Mouse (Mus musculus) ovary, postnatal 14 days (tissue): ENCODE results near the gene P3h4.
A peak's percentile ranks its signal among the peaks of the same experiment; 100 is the strongest.

Experiments used
- DNase-seq: peaks from one replicate; pipeline ENCODE4 v3.0.0; 2022; ENCODE audit warnings: low spot score

Gene P3h4

DNA sequence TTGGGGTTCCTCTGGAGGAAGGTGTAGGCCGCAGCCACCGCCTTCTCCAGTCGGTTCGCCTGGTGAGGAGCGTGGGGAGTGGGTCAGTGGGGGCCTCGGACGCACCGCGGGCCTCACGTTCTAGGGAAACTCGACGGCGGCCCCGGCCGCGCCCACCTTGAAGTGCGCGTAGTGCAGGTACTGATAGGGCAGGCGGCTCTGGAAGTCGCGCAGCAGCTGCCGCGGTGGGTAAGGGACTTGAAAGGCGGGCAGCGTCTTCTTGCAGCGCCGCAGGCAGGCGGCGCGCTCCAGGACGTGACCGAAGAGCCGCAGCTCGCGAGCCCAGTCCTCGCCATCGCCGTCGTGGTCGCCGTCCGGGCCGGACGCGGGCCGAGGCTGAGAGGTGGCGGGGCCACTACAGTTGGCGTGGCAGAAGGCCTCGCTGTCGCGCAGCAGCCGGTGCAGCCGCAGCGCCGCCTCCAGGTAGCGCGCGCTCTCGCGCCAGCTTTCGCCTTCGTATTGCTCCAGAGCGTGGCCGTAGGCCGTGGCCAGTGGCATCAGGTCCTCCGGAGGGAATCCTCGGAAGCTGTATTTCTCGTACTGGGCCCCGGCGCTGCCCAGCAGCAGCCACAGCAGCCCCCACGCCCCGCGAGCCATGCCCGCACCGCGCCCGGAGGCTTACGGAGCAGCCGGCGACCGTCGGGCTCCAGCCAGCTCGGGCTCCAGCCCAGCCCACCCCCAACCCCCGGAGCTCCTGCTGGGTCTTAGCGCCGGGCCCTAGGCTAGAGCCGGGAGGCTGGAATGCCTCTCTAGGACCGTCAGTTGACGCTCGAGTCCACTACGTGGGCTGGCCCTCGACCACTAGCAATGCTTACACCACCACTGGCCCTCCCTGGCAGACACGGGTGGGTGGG is at the start of gene P3h4:
TSS of gene P3h4 (minus strand) at position 816 of the 893 bp plus-strand sequence.
- peak; percentile 66 for DNase-seq

GRCm38 (mm10) chr11:100462699-100463098 is 48.1 kb upstream of the P3h4 start:
- no peak for DNase-seq

GRCm38 (mm10) chr11:100457711-100458110 is 43.1 kb upstream of the P3h4 start:
- no peak for DNase-seq

DNA sequence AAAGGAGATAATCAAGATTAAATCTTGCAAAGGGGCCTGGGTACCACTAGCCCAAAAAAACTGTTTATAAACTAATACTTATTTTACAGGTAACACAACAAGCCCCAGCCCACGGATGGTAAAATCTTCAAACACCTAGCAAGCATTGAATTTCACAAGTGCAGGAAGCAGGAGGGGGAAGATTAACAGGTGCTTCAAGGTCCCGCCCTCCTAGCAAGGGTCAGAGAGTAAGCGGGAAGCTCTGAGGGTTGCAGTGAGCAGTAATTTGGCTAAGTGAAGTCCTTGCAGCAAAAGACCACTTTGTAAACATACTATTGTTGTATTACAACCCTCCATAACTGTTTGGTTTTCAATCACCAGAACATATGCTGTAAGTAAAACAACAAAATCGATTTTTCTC is 42.6 kb upstream of the P3h4 start:
- DNase-seq, result no peak

GRCm38 (mm10) chr11:100442625-100443024 is 28.0 kb upstream of the P3h4 start:
- no peak for DNase-seq

- no peak for DNase-seq
These were observed 27.2 kb upstream of the P3h4 start, which contains the start of the genes Nt5c3b and Klhl10 for GRCm38 (mm10) chr11:100441797-100442196. Nt5c3b (minus strand) TSS chr11:100441808. Klhl10 (plus strand) TSS chr11:100441917.

DNA sequence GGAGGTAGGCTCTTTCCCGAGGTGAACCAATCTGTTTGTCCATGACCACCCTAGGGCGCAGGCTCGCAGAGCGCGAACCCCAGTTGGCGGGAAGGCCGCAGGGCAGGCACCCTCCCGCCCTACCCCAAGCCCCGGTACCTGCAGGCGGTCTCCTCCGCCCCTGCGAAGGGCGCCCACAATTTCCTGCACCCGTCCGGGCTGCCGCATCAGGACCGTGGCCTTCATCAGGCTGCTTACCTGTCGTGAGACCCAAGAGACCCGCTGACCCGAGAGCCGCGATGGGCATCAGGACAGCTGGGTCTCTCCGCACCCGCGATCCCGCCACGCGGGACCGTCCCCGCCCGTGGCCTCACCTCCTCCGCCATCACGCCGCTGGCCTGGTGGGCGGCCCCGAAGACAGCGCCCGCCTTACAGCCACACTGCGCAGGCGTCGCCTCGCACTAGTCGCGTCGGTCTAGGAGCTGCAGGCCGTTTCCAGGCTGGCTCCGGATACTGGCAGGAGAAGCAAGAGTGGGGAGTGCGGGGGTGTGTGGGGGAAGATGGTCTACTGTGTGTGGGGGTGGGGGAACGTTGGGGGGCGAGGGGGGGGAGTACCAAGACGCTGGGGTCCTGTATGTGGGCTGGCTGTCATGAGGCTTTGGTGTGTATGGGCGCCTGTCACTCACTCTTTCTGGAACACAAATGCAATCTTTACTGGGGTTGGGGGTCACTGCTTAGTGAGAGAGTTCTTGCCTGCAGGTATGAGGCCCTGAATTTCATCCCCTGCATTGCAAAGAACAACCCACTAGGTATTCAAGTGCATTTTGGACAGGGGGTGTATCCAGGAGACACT is 26.3 kb upstream of the P3h4 start:
- peak; percentile 80 for DNase-seq

- DNase-seq, result no peak
These were observed 23.3 kb upstream of the P3h4 start for GRCm38 (mm10) chr11:100437901-100438300.

DNA sequence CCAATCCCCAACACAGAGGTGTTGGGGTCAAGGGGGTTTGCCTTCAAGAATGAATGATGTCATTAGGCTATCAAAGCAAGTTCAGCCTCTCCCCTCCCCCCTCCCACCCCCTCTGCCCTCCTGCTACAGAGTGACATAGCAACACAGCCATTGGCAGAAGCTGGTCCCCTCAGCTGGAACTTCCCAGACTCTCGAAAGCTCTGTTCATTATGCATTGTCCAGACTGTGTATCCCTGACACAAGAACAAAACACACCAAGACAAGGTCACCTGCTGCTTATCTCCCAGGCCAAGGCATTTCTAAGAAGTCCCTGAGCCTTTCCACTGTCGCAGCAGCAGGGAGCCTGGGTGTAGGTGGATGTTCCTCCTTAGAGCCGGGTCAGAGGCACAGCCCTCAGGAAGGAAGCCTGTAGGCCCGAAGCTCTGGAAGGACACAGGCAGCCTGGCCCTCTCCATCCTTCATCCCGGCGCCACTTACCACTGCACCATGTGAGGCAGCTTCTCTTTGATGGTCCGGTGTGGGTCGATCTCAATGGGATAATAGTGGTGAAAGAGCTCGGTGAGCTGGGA is 21.1 kb upstream of the P3h4 start:
- no peak for DNase-seq

GRCm38 (mm10) chr11:100432002-100432401 is 17.4 kb upstream of the P3h4 start:
- DNase-seq, result no peak

DNA sequence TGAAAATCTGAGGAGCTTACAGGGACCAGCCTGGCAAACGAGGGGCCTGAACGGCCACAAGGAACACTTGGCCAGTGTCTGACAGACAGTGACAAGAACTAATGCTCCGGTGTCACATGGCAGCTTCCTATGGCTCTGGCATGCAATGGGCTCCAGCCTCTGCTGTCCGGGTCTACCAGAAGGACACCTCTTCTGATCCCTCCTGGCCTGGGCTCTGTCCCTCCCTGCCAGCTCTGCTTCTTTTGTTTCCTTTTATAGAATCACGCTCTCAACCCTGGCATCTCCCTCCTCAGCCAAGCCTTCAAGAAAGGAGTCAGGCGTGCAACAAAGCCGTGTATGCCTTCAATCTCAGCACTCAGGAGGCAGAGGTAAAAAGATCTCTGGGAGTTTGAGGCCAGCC is 15.4 kb upstream of the P3h4 start:
- DNase-seq, result no peak

- no peak for DNase-seq
These were observed 14.1 kb upstream of the P3h4 start for GRCm38 (mm10) chr11:100428612-100429199.

- DNase-seq, result no peak
These were observed 12.2 kb upstream of the P3h4 start for GRCm38 (mm10) chr11:100426820-100427219.

DNA sequence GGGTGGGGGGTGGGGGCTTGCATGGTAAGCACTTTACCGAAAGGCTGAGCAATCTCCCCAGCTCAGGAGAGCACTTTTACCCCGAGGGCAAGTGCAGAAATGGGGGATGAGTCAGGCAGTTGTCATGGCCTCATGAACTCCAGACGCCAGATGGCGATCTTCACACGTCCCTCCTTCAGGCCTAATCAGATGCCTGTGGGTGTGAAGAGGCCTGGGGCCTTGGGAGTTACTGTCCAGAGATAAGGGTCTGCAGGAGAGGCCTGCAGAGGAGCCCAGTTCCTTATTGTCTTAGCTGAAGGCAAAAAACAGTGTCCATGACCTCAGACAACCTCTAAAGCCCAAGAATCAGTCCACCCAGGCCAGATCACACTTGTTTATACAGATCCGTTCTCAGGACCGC is 11.2 kb upstream of the P3h4 start:
- DNase-seq, result peak; percentile 74

GRCm38 (mm10) chr11:100423836-100424235 is 9.2 kb upstream of the P3h4 start:
- no peak for DNase-seq

DNA sequence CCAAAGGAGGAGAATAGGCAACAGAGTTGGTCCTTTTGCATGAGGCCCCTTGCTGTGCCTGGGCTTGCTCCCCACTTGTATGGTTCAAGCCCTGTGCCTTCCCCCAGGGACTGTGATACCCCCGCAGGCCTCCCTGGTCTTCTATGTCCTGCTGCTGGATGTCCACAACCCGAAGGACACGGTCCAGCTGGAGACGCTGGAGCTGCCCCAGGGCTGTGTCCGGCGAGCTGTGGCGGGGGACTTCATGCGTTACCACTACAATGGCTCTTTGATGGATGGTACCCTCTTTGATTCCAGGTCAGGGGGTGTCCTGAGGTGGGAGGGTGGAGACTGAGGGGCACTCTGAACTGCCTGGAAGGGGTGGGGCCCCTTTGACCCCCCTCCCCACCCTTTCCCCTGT is 6.9 kb upstream of the P3h4 start:
- no peak for DNase-seq

DNA sequence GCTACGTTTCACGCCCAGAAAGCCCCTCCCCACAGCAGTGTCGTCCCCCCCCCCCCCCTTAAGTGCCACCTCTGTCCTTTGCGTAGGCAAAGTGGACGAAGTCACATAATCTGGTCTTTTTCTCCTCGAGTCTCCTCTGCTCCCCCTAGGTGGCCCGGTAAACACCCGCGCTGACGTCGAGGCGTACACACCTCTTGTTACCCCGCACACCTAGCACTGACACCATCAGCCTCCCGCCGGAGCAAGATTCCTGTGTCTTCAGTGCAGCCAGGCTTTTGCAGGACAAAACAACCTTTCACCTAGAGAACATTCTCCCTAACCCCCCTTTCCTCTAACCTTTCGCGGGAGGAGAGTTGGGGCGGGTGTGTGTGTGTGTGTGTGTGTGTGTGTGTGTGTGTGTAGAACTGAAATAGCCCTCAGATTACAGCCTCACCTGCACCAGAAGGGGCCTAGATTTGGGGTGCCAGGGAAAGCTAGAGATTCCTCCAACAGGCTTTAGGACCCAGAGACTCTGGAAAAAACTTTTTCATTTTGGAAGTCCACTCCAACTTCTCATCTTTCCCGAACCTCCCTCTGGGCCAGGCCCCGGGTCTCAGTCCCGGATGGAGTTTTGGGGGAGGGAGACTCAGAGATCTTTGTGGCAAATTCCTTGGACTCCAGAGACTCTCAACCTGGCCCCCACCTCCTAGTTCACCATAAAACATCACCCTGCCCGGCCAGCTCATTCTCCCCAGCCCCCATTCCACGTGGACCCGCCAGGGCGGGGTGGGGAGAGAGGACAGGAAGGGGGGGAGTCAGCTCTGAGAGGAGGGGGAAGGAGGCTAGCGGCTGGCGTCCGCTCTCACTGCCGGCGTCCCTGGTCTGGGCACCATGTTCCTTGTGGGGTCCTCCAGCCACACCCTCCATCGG is 532 bp upstream of the P3h4 start, which contains the start of gene Fkbp10:
TSS of gene Fkbp10 (plus strand) at position 784 of the 909 bp plus-strand sequence.
- peak; percentile 61 for DNase-seq

DNA sequence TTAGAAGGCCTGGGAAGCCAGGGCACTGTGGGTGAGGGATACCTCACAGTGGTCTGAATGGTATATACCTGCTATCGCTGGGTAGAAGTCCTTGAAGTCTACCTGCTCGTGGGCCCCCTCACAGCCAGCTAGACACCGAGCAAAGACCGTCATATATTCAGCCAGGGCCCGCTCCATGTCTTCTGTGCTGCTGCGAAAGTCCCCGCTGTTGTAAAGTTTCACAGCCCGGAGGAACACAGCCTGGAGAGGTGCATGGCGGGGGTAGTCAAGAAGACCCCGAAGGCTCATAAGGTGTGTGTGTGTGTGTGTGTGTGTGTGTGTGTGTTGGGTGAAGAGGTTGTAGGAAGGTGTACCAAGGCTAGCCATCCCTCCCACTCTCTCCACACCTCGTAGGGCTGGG is 1.1 kb downstream of the P3h4 start:
- DNase-seq, result no peak

- DNase-seq, result no peak
These were observed 2.9 kb downstream of the P3h4 start for GRCm38 (mm10) chr11:100411736-100412135.

GRCm38 (mm10) chr11:100409686-100410085 is 5.0 kb downstream of the P3h4 start:
- DNase-seq, result no peak
